Mouse (Mus musculus): ENCODE measurements around the gene Rere. TPM values are rescaled to one million over a fixed set of nuclear protein-coding genes. Genes with fewer than 3 reads are reported as not detected.

Gene Rere
- polyA plus RNA-seq, 1 experiment from 2014 or later, result 16.0 TPM

DNA sequence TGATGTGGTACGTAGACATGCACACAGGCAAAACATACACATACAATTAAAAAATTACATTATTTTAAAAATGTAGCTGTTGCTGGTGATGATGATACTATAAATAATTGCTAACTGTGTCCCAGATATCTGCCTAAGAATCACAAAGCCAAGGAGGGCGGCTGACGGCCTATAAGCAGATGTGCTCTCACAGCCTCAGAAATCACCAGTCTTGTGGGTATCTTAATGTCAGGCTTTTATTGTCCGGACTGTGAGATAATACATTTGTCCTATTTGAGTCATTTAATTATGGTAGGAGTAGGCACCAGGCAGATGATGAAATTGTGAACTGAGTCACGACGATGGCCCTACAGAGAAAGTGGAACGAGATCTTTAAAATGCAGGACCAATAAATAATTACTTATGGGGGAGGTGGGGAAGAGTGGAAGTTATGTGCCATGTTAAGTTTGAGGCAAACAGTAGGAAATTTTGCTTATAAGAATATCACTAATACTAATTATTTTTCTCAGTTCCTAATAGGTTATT lies 72.0 kb downstream of the Rere start:
- no peaks in the 10 kb centered on the region for H3K4me1 ChIP-seq (ENCODE audit: insufficient read depth, low read depth, low read length)
- DNase-seq (ENCODE audit: low spot score) (no peak), ATAC-seq (no peak)
- no peak overlapping the region for H3K9ac ChIP-seq (replicated peaks; ENCODE audit: low read depth)
- TF ChIP-seq EP300 (IDR thresholded peaks at IDR 0.05), result no peak
- TF ChIP-seq CTCF (IDR thresholded peaks at IDR 0.05), result no peak
- no peak overlapping the region for H3K4me2 ChIP-seq (replicated peaks; ENCODE audit: low read depth, low read length)
- H3K27ac ChIP-seq (ENCODE audit: low read length), result no peak overlapping the region
- H3K4me3 ChIP-seq (ENCODE audit: low read depth, low read length), result no peak overlapping the region
- 91% methylated on average over 7 of the region's 7 CpGs for whole genome bisulfite sequencing
- no peaks in the 10 kb centered on the region for H3K27me3 ChIP-seq (replicated peaks; ENCODE audit: insufficient read depth, low read length)
- no peaks in the 10 kb centered on the region for H3K9me3 ChIP-seq (ENCODE audit: low read length)
- no peaks in the 10 kb centered on the region for H3K36me3 ChIP-seq (ENCODE audit: insufficient read depth, low read length)

DNA sequence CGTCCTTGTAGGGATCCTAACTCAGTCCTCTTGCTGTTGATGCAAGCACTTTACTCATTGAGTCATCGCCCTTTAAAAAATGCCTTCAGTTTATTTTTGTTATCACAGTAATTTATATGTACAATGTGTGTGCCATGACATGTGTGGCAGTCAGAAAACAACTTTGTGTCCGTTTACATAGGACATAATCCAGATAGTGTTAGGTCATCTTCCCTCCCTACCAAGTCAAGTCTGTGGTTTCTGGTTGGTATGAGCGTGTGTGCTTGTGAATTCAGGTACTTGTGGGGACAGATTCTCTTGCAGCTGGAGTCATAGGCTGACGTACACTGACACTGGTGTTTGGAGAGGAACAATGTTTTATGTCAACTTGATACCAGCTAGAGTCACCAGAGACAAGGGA lies 74.4 kb downstream of the Rere start:
- Histone ChIP-seq H3K4me2 (replicated peaks; ENCODE audit: low read depth, low read length) (no peak overlapping the region), H3K9ac (replicated peaks; ENCODE audit: low read depth) (no peak overlapping the region), H3K36me3 (ENCODE audit: insufficient read depth, low read length) (no peaks in the 10 kb centered on the region), H3K27ac (ENCODE audit: low read length) (no peak overlapping the region), H3K9me3 (ENCODE audit: low read length) (no peaks in the 10 kb centered on the region), H3K4me1 (ENCODE audit: insufficient read depth, low read depth, low read length) (no peaks in the 10 kb centered on the region), H3K4me3 (ENCODE audit: low read depth, low read length) (no peak overlapping the region), H3K27me3 (replicated peaks; ENCODE audit: insufficient read depth, low read length) (no peaks in the 10 kb centered on the region)
- ATAC-seq (no peak), DNase-seq (ENCODE audit: low spot score) (no peak)
- 78% methylated on average over 5 of the region's 5 CpGs for WGBS
- TF ChIP-seq EP300 (IDR thresholded peaks at IDR 0.05) (no peak), CTCF (IDR thresholded peaks at IDR 0.05) (no peak)

DNA sequence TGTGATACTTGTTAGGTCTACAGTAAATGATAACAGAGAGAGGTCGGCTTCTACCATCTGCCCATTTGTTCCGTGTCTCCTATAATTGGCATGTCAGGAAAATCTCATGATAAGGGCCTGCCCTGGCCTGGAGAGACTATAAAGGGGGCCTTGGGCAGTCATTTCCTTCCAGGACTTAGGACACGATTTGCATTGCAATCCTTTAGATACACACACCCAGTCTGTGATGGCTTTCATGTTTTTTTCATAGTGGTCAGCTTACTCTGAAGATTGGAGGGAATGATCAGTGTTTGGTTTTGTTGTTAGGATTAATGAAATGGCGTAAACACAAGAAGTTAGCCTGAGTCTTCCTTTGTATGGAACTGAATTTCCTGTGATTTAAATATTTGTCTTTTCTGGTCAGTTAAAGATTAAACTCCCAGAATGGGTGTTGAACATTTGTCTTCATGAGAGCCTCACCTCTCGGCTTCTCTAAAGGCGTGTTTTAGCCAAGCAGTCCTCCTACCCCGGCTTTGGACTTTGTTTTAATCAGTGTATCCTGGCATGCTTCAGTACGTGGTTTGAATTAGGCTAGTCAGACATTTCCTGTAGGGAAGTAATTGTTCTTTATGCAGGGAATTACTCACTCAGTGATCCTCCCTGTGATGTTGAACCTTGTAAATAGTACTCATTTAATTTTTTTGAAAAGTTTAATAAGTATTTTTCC lies 80.7 kb downstream of the Rere start:
- H3K4me1 ChIP-seq (ENCODE audit: insufficient read depth, low read depth, low read length), result peaks cover 5% of the 10 kb centered on the region; the same call in 1 of the 2 replicates
- H3K27me3 ChIP-seq (replicated peaks; ENCODE audit: insufficient read depth, low read length), result no peaks in the 10 kb centered on the region
- H3K4me3 ChIP-seq (ENCODE audit: low read depth, low read length), result no peak overlapping the region
- H3K4me2 ChIP-seq (replicated peaks; ENCODE audit: low read depth, low read length), result no peak overlapping the region
- H3K9me3 ChIP-seq (ENCODE audit: low read length), result no peaks in the 10 kb centered on the region
- TF ChIP-seq EP300 (IDR thresholded peaks at IDR 0.05), result peak; percentile 62
- TF ChIP-seq CTCF (IDR thresholded peaks at IDR 0.05), result no peak
- no peak overlapping the region for H3K9ac ChIP-seq (replicated peaks; ENCODE audit: low read depth)
- 11% methylated on average over 8 of the region's 8 CpGs for WGBS
- H3K27ac ChIP-seq (ENCODE audit: low read length), result peak overlapping the region; percentile 70
- ATAC-seq, result peak; percentile 82
- H3K36me3 ChIP-seq (ENCODE audit: insufficient read depth, low read length), result no peaks in the 10 kb centered on the region
- DNase-seq (ENCODE audit: low spot score), result peak; percentile 58

DNA sequence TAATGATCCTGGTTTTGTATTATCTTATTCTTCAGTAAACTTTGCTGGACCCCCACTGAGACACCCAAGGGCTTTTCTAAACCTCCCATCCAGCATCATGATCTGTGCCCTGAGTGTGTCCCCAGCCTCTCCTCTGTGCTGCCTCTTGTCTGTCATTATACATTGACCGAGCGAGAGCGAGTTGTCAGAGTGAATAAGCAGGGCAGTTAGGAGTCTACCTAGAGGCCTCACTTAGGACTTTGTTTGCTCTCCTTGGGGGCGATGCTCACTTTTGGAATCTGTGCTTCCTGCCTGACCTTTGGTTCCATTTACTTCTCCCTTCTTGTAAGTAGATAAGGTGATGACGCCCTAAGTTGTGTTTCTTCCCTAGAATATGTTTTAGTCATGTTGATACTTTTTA lies 81.4 kb downstream of the Rere start:
- H3K36me3 ChIP-seq (ENCODE audit: insufficient read depth, low read length), result no peaks in the 10 kb centered on the region
- ATAC-seq, result no peak
- WGBS, result 27% methylated on average over 5 of the region's 5 CpGs

DNA sequence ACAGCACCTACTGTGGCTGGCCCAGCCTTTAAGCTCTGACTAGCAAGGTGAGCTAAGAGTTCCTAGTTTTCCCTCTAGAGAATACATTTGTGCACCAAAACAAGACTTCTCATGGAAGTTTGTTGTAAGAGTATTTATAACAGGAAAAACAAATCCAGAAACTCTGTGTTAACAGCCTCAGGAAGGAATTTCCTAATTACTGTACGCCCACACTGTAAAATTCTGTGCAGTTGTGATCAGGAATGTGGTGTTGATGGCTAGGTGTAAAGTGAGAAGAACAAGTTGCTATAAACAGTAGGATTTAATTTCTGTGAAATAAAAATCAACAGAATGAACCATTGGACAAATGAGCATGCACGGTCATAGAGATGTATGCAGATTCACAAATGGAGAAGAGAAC lies 83.3 kb downstream of the Rere start:
- WGBS, result 88% methylated on average over 2 of the region's 2 CpGs
- DNase-seq (ENCODE audit: low spot score), result no peak

More for the DNA sequence above, 81.4 kb downstream of the Rere start:
- H3K27me3 ChIP-seq (replicated peaks; ENCODE audit: insufficient read depth, low read length), result no peaks in the 10 kb centered on the region
- H3K9ac ChIP-seq (replicated peaks; ENCODE audit: low read depth), result no peak overlapping the region
- H3K4me3 ChIP-seq (ENCODE audit: low read depth, low read length), result no peak overlapping the region
- peaks cover 5% of the 10 kb centered on the region; the same call in 1 of the 2 replicates for H3K4me1 ChIP-seq (ENCODE audit: insufficient read depth, low read depth, low read length)
- H3K27ac ChIP-seq (ENCODE audit: low read length), result no peak overlapping the region
- no peak overlapping the region for H3K4me2 ChIP-seq (replicated peaks; ENCODE audit: low read depth, low read length)
- DNase-seq (ENCODE audit: low spot score), result no peak
- H3K9me3 ChIP-seq (ENCODE audit: low read length), result no peaks in the 10 kb centered on the region
- no peak for TF ChIP-seq CTCF (IDR thresholded peaks at IDR 0.05)
- TF ChIP-seq EP300 (IDR thresholded peaks at IDR 0.05), result no peak

DNA sequence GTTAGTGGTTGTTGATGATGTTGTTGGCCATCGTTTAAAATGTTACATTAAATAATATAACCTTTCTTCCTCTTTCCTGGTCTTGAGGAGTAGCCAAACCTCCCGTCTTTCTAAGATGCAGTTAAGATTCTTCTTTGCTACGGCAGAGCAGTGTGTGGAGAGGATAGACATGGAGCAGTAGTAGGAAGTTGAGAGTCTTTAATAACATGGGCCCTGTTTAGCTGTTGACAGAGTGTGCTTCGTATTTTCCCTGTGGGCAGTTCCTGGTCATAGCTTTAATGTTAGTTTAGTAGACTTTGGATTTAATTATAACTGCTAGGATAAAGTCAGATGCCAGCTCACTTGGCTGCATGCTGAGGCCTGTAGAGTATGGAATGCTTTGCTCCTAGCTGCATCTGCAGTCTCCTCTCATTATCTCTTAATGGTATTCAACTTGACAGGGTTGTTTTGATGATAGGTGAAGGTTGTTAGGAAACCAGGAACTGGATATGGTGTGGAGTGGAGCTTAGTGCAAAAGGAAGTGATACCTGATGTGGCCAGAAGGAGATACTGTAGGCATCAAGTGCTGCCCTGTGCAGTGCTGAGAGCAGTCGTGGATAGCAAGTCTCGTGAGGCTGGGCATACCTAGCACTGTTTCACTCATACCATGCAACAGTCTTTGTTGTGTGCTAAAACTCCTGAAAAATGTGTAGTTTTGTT lies 85.2 kb downstream of the Rere start:
- no peak overlapping the region for H3K4me3 ChIP-seq (ENCODE audit: low read depth, low read length)
- ATAC-seq, result peak; percentile 34; the same call in 1 of the 2 replicates

More for the DNA sequence above, 83.3 kb downstream of the Rere start:
- Histone ChIP-seq H3K36me3 (ENCODE audit: insufficient read depth, low read length) (no peaks in the 10 kb centered on the region), H3K9me3 (ENCODE audit: low read length) (no peaks in the 10 kb centered on the region), H3K9ac (replicated peaks; ENCODE audit: low read depth) (no peak overlapping the region), H3K27me3 (replicated peaks; ENCODE audit: insufficient read depth, low read length) (no peaks in the 10 kb centered on the region), H3K4me1 (ENCODE audit: insufficient read depth, low read depth, low read length) (peaks cover 5% of the 10 kb centered on the region; the same call in 1 of the 2 replicates), H3K27ac (ENCODE audit: low read length) (no peak overlapping the region), H3K4me3 (ENCODE audit: low read depth, low read length) (no peak overlapping the region), H3K4me2 (replicated peaks; ENCODE audit: low read depth, low read length) (no peak overlapping the region)
- no peak for ATAC-seq
- TF ChIP-seq CTCF (IDR thresholded peaks at IDR 0.05) (no peak), EP300 (IDR thresholded peaks at IDR 0.05) (no peak)

More for the DNA sequence above, 85.2 kb downstream of the Rere start:
- Histone ChIP-seq H3K9ac (replicated peaks; ENCODE audit: low read depth) (no peak overlapping the region), H3K27me3 (replicated peaks; ENCODE audit: insufficient read depth, low read length) (no peaks in the 10 kb centered on the region), H3K36me3 (ENCODE audit: insufficient read depth, low read length) (no peaks in the 10 kb centered on the region), H3K4me1 (ENCODE audit: insufficient read depth, low read depth, low read length) (peaks cover 8% of the 10 kb centered on the region; the same call in 1 of the 2 replicates), H3K9me3 (ENCODE audit: low read length) (no peaks in the 10 kb centered on the region), H3K27ac (ENCODE audit: low read length) (no peak overlapping the region), H3K4me2 (replicated peaks; ENCODE audit: low read depth, low read length) (no peak overlapping the region)
- 42% methylated on average over 6 of the region's 6 CpGs for WGBS
- TF ChIP-seq EP300 (IDR thresholded peaks at IDR 0.05), result no peak
- TF ChIP-seq CTCF (IDR thresholded peaks at IDR 0.05), result peak; percentile 58
- peak; percentile 65 for DNase-seq (ENCODE audit: low spot score)

Measured in lung, postnatal 0 days (tissue).